Mouse (Mus musculus) liver, postnatal 0 days (tissue): ENCODE data around the gene Tas1r2.

ENCODE experiments used
- CTCF ChIP-seq: sonication (generic); IDR thresholded peaks from 2 replicates; pipeline ENCODE4 v1.5.1; 2016; ENCODE audit warnings: antibody characterized with exemption, low read depth
- EP300 ChIP-seq: IDR thresholded peaks from 2 replicates; pipeline ENCODE4 v1.6.1; 2016; ENCODE audit warnings: antibody characterized with exemption, low read depth, mild to moderate bottlenecking

DNA sequence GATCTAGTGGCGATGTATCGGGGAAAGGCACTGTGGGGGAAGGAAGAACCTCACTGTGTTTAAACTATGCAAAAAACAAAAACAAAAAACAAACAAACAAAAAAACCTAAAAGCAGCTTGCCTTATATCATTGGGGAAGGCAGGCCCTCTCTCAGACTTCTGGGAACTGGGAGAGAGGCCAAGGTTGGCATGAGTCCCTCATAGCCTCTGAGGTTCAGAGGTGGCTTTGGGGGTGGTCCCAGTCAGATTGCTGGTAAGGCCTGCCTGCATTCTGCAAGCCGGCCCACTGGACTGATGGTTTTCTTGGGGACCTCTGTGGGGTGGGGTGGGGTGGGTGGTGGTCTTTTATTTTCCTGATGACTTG is 36.4 kb upstream of the Tas1r2 start:
- no peak for TF ChIP-seq CTCF
- no peak for TF ChIP-seq EP300
